Mouse (Mus musculus): ENCODE measurements around the gene Mlip.
"Not testable (repeated sequence)": the region's sequence is repeated elsewhere in the genome, so short reads cannot be mapped to it uniquely, and the experiment has no call there.

The Mlip gene

DNA sequence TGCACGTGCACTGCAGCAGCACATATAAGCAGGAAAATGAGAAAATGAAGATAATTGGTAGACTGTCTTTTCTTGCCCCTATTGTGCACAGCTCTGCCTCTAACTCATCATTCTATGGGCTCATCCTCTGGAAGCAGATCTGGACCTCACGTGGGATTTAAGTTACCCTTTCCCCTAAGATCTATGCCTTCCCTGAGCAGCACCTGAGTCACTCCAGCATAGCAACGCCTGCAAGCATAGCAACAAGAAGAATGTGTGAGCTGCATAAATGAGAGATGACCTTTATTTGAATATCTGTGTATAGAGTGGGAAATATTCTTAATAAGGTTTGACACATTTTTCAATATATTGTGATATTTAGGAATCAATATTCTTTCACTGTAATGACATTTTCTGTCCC lies 176.9 kb downstream of the Mlip start:
- no peak for DNase-seq

DNA sequence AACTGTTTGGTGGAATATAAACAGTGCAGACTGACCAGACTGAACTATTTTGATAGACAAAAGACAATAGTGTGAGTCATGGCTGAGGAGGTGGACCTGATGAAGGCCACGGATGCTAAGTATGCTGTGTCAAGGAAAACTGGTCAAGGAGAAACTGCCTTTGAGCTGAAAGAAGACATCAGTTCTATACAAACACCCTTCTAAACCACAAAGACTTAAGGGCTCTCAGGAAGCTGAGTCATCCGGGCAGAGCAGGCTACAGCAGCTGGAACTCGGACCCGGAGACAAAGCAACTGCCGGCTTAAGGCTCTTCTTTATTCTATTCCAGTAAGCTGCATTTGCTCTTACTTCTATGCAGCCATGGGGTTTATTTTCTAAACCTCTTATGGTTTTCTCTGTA lies 180.7 kb downstream of the Mlip start:
- DNase-seq = no peak

DNA sequence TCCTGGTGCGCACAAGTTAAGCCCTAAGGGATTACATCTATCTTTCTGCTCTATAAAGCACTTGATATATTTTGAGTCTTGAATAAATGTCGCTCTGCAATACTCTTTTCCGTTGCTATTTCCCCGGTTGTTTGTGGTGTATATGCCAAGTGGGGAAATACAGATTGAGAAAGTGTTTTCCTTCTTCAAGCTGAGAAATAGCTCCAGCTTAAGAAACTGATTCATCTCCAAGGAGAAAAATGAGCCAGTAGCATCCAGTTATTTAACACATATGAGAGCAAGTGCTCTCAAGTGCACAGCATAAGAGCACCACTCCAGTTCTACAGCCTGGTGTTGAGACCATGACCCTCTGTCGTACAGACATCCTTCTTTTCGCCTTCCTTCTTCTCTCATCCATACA lies 186.9 kb downstream of the Mlip start:
- DNase-seq = no peak

DNA sequence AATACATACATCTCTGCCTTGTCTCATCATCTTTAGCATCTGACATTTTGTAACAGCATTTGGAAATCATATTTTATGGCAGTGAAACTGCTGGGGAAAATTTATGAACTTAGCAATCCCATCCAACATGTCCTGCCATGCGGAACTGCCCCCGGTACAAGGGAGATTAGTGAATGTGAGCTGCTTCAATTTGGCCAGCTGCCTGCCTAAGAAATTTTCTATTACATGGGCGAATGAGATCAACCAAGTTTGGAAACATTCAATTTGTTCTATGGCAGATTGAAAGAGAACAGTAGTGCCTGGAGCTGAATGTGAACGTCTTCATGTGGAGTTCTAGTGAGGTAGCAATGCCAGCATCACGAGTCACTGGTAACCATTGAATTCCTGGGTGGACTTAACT lies 191.0 kb downstream of the Mlip start:
- peak; percentile 11 to 12 for DNase-seq

DNA sequence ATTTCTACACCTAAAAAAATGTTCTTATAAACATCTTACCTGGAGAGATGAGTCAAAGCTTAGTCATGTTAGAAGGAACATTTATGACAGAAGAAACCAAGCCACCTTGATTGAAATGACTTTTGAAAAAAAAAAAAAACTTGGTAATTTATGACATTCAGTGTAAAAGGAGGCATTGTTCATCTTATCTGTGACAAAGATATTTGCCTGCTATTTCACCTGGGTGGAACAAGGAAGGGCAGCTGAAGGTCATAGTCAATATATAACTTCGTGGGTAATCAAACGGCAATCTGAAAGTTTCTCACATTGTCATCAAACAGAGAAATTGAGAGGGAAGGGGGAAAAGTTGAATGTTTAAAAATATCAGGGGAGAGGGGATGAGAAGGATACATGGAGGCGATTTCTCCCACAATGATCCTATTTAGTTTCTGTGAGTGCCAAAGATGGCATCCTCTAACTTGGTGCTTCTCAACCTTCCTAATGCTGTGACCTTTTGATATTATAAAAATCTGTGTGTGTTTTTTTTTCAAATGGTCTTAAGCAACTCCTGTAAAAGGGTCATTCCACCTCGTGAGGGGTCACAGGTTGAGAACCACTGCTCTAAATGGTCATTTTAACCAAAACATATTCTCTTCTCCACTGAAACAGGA lies 192.4 kb downstream of the Mlip start:
- no peak for DNase-seq

DNA sequence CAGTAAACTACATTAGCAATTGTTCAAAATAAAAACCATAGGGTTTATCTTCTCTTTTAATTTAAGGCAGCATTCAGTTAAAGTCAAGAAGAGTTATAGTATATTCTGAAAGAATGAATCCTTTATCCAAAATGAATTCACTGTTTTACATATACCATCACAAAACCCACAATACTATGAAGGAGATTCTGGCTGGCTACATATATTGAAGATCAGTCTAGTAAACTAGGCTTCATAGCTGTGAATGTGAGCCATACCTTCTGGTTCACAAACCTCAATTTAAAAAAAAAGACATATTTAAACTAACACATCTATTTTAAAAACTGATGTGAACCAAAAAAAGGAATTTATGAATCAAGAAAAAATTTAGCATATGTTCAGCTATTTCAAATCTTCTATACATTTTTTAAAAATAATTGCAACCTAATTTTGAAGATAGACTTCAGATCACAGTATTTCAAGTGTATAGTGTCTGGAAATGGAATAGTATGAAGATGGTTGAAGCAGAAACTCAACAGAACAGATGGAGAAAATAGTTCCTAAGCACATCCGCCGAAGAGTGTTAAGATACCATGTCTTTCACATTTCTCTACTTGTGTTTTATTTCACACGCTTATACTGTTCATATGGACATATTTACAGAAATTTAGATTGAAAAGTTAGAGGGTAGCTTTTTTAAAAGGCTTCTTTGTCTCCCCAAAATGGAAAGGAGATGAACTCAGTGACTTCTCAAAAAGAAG lies 204.1 kb downstream of the Mlip start:
- DNase-seq = no peak

DNA sequence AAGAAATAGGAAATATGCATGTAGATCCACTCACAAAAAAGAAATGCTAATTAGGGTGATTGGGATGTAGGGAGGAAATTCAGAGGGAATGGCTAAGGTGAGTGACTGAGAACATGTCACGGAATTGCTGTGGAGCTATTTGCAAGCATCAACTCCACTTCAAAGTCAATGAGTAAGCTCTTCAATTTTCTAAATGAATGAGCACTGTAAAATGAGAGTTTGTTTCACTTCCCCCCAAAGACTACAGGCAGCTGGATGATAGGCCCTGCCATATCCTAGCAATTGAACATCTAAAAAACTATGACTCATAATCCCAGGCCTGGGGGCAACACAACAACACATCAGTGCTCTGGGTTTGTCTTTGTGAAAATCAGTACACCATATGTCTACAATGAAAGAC lies 233.0 kb downstream of the Mlip start:
- no peak for DNase-seq

DNA sequence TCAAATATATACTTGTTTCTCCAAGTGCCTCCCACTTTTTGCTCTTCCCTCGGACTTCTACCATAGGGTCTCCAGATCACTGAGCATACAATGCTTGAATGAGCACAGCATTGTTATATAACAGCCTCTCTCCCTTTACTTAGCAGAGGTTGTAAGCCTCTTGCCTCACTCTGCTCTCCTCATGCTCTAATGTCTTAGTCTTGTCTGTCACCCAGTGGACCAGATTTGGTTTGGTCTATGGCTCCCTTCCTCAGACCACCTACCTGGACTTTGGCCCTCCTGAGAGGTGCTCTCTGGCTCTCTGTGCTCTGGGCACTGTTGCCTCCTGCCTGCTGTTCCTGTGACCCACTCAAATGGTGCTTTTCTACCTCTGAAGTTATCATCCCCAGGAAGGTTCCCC lies 255.9 kb downstream of the Mlip start:
- DNase-seq = no peak

DNA sequence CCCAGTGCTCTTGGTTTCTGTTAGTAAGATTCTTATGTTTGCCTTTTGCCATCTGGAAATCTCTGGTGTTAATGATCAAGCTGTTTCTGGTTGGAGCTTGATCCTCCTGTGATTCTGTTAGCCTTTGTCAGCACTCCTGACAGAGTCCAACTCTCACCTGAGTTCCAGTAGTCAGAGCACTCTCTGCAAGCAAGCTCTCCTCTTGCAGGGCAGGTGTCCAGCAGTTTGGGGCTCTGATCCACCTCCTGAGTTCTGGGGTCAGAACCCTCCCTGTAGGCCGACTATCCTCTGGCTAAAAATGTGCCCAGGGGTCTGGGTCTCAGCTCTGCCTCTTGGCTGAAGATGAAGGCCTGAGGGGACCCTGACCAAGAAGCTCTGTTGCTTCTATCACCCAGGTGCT lies 269.5 kb downstream of the Mlip start:
- not testable (repeated sequence) for DNase-seq

DNA sequence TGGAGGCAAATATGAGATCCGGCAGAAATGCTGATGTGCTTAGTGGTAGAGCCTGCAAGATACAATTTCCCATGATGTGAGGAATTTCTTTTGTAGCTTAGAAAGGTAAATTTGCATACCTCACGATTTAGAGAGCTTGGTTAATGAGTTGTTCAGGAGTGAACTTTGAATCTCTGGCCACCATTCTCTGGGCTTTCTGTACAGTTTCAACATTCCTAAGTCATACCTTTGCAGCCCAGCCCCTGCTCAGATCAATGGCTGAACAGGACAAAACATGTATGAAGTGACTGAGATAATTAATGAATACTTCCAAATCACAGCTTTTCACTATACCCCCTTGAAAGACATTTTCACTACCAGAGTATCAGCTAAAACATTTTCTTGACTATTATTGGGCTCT lies 281.1 kb downstream of the Mlip start:
- DNase-seq = no peak

DNA sequence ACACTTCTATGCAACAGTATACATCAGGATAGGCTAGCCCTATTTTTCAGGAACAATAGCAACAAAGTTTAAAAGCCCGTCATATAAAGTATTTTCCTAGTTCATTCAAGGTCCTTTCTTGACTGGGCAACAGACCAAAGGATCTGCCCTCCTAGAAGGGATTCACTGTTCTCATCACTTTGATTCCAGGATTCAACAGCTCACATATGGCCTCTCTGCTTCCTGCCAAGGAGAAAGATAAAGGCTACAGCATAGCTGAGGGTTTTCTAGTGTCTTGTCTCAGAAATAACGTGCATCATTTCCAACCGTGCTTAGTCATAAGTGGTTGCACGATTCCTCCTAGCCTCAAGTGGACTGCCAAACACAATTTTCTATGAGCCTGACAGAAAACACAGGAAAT lies 296.2 kb downstream of the Mlip start:
- DNase-seq = peak; percentile 47 to 78

DNA sequence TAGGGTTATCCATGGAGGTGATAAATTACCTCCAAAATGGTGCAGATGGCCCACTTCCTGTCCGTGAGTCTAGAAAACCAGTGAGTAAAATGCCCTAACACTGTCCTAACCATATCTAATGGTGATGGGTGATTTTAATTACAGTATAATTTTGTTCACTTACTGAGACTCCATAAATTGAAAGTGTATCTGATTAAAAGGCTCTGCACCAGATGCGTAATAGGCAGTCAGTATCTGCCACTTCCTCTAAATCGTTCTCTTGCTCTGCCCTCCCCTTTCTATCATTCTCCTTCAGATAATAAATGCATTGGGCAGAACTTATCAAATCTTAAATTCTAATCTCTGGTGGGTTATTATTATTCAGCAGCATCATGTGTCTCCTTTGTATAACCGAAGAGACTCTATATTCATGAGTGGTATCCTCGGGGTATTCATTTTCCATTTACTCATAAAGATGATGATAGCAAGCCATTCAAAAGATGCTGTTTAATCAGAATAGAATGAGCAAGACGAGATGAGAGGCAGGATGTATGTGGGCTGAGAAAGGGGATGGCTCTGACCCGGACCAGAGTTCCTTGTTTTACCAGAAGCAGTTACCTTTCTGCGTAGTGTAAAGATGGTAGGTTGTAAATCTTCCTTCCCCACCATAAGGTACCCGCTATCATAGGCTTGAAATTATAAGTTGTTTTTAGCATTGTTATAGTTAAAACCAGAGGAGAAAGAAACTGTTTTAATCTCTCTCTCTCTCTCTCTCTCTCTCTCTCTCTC lies 298.2 kb downstream of the Mlip start:
- no peak for DNase-seq
